Mouse (Mus musculus) lung, adult 2 months (tissue): ENCODE results near the gene Gtf2h4. TPM values are rescaled to one million over a fixed set of nuclear protein-coding genes. Genes with fewer than 3 reads are reported as not detected.

Source experiments
- DNase-seq: peaks from one replicate; pipeline ENCODE4 v3.0.0; 2022
- H3K4me1 ChIP-seq: fragments of 200-500 bp; 2 replicates; pipeline ENCODE4 v1.6.1; 2011; ENCODE audit warnings: low read length; ENCODE audit not compliant: control insufficient read depth, insufficient read depth
- H3K4me3 ChIP-seq: fragments of 200-500 bp; replicated peaks from 2 replicates; pipeline ENCODE3; 2011; ENCODE audit warnings: low read depth, mild to moderate bottlenecking, control low read depth, low read length; ENCODE audit errors: extremely low read depth
- CTCF ChIP-seq: fragments of 200-500 bp; IDR thresholded peaks from 2 replicates; pipeline ENCODE4 v1.5.1; 2011; ENCODE audit warnings: mild to moderate bottlenecking, low read length, control low read depth; ENCODE audit not compliant: insufficient read depth
- POLR2A ChIP-seq: fragments of 200-500 bp; IDR thresholded peaks from 2 replicates; pipeline ENCODE4 v1.6.1; 2011; ENCODE audit warnings: low read depth, mild to moderate bottlenecking, control low read depth, low read length, borderline replicate concordance; ENCODE audit errors: extremely low read depth
- WGBS: fragments of 180-500 bp; shearing (Covaris S2); methylation state at CpG from one replicate; pipeline ENCODE4 v1.1.7; 2018; 5-methylcytosine and 5-hydroxymethylcytosine counted together
- polyA plus RNA-seq: library from polyadenylated mRNA; depleted of rRNA; stranded (reverse); fragments of >200 nt; gene quantifications from 2 replicates; pipeline ENCODE4 v1.2.3, GENCODE M21; 2012

Gene Gtf2h4
- polyA plus RNA-seq, 1 experiment: 22.5 TPM

DNA sequence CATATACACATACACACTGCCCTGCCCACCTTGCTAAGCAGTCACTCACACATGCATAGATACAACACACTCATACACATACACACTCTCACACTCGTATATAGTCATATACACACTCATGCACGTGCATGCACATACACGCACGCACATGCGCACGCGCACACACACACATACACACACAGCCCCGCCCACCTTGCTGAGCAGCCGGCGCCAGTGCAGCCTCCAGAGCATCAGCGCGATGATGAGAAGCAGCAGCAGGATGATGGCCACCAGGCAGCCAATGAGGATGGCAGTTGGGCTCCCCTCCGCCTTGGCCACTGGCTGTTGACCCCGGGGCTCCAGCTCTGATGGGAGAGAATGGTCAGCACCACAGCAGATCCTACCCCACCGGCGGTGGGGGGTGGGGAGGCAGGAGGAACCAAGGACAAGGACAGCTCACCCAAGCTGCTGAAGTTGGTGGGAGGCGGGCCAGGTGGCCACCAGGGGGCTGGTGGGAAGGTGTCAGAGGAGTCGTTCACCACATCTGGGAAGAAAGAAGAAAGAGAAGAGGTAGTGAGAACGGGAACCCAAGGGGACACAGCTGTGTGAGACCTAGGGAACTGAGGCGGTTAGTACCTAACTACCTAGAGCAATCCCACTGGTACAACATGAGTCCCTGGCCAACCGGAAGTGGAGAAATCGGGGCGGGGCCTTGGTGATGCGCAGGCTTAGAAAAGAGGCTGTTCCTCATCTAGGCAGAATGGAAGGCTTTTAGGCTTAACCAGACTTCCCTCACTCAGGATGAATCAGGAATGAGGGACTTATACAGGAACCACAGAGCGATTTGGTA is 15.0 kb upstream of the Gtf2h4 start:
- 78% methylated on average over 25 of the region's 25 CpGs for WGBS

DNA sequence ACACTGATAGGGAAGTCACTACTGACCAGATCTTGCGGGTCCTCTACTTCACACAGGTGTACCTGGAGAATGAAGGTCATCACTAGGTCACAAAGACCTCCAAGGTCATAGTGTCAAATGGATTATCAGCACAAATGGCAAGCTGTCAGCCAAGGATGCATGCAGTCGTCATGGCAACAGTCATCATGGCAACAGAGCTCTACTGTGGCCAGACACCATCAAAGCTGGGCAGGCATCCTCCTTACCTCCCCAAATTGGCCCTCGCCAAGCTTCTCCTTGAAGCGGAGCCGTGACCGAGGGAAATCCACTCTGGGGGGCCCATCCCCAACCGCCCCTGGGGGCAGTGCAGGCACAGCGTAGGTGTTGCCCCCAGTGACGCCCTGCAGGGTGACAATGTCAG is 11.5 kb upstream of the Gtf2h4 start:
- H3K4me1 ChIP-seq: no peaks in the 10 kb centered on the region
- 65% methylated on average over 9 of the region's 9 CpGs for WGBS
- DNase-seq: no peak
- TF ChIP-seq POLR2A (no peak), CTCF (no peak)
- H3K4me3 ChIP-seq: no peak overlapping the region

More for the DNA sequence above, 15.0 kb upstream of the Gtf2h4 start:
- no peak for DNase-seq
- no peak for TF ChIP-seq CTCF
- TF ChIP-seq POLR2A: no peak
- Histone ChIP-seq H3K4me1 (no peaks in the 10 kb centered on the region), H3K4me3 (no peak overlapping the region)

DNA sequence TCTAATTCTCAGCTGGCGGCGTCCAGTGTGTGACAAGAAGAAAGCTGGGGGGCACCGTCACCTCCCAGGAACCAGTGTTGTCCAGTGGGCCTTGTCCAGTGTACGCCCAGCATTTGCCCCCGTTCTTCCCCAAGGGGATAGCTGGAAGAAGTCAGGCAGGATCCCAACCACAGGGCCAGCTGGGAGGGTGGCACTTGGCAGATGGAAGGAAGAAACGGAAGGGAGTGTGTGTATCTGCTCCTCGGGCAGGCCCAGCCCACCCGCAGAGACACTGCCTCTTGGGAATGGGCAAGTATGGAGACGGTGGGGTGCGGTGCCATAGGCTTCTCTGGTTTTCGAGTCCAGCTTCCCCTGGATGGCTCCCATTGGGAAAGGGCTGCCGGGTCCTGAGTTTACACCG is 8.4 kb upstream of the Gtf2h4 start:
- 75% methylated on average over 13 of the region's 13 CpGs for WGBS
- Histone ChIP-seq H3K4me1 (no peaks in the 10 kb centered on the region), H3K4me3 (no peak overlapping the region)
- DNase-seq: no peak
- no peak for TF ChIP-seq POLR2A

DNA sequence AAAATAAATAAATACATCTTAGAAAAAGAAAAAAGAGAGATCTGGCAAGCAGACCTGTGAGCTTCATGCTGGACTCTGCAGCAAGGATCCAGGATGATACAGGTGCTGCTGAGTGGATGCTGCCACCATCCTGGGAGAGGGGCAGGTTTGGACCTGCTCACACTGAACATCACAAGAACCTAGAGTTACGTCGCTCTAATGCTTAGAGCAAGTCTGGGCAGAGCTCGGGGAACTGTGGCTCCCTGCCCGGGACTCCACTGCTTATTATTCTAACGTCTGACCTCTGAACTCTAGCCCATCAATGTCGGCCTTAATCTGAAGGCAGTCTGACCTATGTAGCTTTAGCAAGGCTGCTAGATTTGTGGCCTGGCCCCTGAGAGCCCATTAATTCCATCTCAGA is 7.1 kb upstream of the Gtf2h4 start:
- TF ChIP-seq POLR2A: no peak
- no peak for TF ChIP-seq CTCF
- Histone ChIP-seq H3K4me3 (no peak overlapping the region), H3K4me1 (no peaks in the 10 kb centered on the region)
- no peak for DNase-seq
- 36% methylated on average over 6 of the region's 6 CpGs for WGBS

DNA sequence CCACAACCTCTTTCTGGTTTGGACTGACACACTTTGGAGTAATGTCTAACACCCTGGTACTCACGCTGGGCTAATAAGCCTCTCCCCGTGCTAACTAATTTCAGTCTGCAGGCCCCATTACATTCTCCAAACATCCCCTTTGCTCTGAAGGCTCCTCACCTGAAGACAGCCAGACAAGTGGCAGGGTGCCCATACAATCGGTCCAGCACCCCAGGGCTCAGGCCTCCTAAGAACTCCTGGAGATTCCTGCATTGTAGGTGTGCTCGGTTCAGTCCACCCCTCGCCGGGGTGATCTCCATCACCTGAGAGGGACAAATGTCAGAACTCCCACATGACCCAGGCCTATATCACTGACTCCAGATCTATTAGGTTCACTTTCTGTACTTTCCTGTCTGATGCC is 1.0 kb downstream of the Gtf2h4 start:
- WGBS: 81% methylated on average over 6 of the region's 6 CpGs
- no peak for TF ChIP-seq CTCF
- no peak for TF ChIP-seq POLR2A

DNA sequence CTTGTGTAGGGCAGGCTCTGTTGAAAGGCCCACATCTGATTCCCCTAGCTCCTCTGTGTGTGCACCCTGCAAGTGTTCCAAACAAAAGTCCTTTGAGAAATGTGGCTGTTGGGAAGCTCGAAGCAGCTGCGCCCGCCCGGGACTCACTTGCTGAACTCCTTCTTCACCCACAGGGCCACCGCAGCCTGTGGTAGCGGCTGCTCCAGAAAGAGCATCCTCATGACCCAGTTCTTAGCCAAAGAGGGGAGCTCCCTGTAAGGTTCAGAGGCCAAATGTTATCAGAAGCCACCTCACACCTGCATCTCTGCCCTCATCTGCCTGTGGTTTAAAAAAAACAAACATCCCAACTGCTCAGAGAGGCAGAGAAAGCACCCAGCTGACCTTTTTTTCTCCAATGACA is 1.7 kb downstream of the Gtf2h4 start:
- Histone ChIP-seq H3K4me1 (peaks cover 5% of the 10 kb centered on the region), H3K4me3 (no peak overlapping the region)
- TF ChIP-seq POLR2A (no peak), CTCF (no peak)
- no peak for DNase-seq
- 78% methylated on average over 6 of the region's 6 CpGs for WGBS

More for the DNA sequence above, 1.0 kb downstream of the Gtf2h4 start:
- Histone ChIP-seq H3K4me3 (no peak overlapping the region), H3K4me1 (peaks cover 5% of the 10 kb centered on the region; the same call in 1 of the 2 replicates)
- DNase-seq: no peak

DNA sequence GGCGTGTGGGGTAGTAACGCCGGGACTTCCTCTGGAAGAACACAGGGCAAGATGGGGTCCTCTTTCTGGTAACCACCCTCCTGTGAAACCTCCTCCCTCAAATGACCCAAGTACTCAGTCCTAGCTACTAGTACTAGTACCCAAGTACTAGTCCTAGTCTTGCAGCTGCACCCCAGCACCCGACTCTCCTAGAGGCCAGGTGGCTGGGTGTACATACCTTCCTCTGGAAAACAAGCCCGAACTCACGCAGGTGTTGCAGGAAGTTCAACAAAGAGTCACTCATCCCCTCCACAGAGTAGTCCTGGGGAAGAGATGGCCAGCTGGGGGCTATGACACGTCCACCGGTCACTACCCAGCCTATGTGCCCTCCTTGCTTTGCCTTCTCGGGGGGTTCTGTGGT is 3.8 kb downstream of the Gtf2h4 start:
- 91% methylated on average over 9 of the region's 9 CpGs for WGBS
- TF ChIP-seq POLR2A (no peak), CTCF (no peak)
- H3K4me3 ChIP-seq: no peak overlapping the region
- no peak for DNase-seq
- peaks cover 5% of the 10 kb centered on the region for H3K4me1 ChIP-seq

DNA sequence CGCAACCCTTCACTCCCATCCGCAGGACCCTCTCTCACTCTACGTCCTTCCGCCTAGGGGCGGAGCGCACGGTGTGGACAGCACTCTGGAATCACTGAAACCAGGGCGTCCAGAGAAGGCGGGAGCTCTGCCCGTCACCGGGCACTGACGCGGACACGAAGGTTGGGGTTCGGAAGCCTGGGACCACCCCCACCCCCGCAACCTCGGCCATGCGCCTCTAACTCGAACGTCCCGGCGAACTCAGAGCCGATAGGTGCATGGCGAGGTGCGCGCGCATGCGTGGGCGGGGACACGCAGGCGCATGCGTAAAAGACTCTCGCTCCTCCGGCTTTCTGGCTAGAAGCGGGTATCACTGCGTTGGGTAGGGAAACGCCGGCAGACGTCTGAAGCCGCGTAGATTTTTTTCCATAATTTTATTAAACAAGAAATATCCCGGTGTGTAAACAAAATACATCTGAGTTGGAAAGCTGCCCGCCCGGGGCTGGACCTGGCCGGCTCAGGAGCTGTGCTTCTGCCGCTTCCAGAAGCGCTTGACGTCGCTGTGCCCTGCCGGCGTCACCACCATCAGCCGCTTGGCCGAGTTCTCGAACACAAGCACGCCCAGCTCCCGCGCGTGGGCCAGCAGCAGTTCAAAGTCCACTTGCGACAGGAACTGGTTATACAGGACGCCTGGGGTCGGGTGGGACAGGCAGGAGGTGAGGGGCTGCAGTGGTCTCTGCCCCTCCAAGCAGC is 6.0 kb downstream of the Gtf2h4 start, which contains the start of gene Vars2:
TSS of gene Vars2 (minus strand) at position 259 of the 732 bp plus-strand sequence.
- WGBS: under 1% methylated on average over 61 of the region's 61 CpGs
- TF ChIP-seq CTCF (no peak), POLR2A (peak; percentile 84; the same call in 1 of the 2 replicates)
- H3K4me1 ChIP-seq: peaks cover 3% of the 10 kb centered on the region
- peak; percentile 97 for DNase-seq
- H3K4me3 ChIP-seq: peak within 1 kb of the TSS; percentile 94

DNA sequence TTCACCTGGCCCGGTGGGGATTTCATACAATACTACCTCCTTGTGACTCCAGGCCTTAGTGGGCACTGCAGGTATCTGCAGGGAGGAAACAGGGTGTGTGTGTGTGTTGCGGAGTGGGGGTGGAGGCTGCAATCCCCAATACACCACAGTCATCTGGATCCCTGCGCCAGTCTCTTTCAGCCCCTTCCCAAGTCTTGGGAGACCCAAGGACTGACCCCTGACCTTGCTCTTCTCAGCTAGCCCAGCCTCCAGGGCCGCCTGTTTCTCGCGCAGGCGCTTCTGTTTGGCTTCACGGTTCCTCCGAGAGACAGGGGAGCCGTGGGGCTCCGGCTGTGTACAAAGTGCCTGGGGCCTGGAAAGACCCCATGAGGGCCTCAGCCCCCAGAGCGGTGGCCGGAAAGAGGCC is 6.7 kb downstream of the Gtf2h4 start:
- no peak for DNase-seq

DNA sequence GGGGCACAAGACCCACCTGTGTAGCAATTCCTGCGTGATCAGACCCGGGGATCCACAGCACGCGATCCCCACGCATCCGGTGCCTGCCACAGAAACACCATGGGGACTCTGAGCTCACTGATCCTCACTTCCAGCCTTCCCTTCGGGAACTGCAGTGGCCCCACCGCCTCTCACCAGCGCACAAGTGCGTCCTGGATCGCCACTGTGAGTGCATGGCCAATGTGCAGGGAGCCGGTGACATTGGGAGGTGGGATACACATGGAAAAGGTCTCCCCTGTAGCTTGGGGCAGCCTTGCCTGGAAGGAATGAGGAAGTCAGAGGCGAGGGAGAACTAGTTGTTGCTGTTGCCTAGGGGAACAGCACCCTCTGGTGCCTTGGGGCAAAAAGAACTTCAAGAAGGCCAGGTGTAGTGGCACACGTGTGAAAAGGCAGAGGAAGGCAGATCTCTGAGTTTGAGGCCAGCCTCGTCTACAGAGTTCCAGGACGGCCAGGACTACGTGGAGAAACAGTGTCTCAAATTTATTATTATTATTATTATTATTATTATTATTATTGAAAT is 7.5 kb downstream of the Gtf2h4 start:
- TF ChIP-seq CTCF (peak; percentile 82), POLR2A (peak; percentile 48; the same call in 1 of the 2 replicates)
- DNase-seq: peak; percentile 67
- 68% methylated on average over 17 of the region's 17 CpGs for WGBS
- H3K4me3 ChIP-seq: peak overlapping the region; percentile 62
- H3K4me1 ChIP-seq: peaks cover 3% of the 10 kb centered on the region

More for the DNA sequence above, 6.7 kb downstream of the Gtf2h4 start:
- TF ChIP-seq POLR2A (no peak), CTCF (no peak)
- Histone ChIP-seq H3K4me3 (peak overlapping the region; percentile 94), H3K4me1 (peaks cover 3% of the 10 kb centered on the region)
- WGBS: 7% methylated on average over 13 of the region's 13 CpGs
